Mouse (Mus musculus): ENCODE results near the gene BC048562.

The BC048562 gene

GRCm38 (mm10) chr9:108451170-108451493, 14.8 kb downstream of the BC048562 start:
- CTCF ChIA-PET: no interaction called here

GRCm38 (mm10) chr9:108451519-108452160, 15.4 kb downstream of the BC048562 start:
- CTCF ChIA-PET: no interaction called here

- CTCF ChIA-PET: interaction anchor here (0.6 kb wide), 1 partner anchor 49 kb away, joined by 6 read pairs; no protein-coding TSS in a partner anchor
These were observed 16.1 kb downstream of the BC048562 start for GRCm38 (mm10) chr9:108452291-108452906.

- CTCF ChIA-PET: no interaction called here
These were observed 16.6 kb downstream of the BC048562 start for GRCm38 (mm10) chr9:108452911-108453310.

- CTCF ChIA-PET: no interaction called here
These were observed 17.2 kb downstream of the BC048562 start for GRCm38 (mm10) chr9:108453458-108453857.

- CTCF ChIA-PET: interaction anchor here (0.6 kb wide), 1 partner anchor 63 kb away, joined by 4 read pairs; no protein-coding TSS in a partner anchor
These were observed 18.1 kb downstream of the BC048562 start for GRCm38 (mm10) chr9:108454429-108454828.

- CTCF ChIA-PET: no interaction called here
These were observed 19.7 kb downstream of the BC048562 start for GRCm38 (mm10) chr9:108455747-108456571.

GRCm38 (mm10) chr9:108456953-108457352, 20.7 kb downstream of the BC048562 start:
- CTCF ChIA-PET: no interaction called here

GRCm38 (mm10) chr9:108459939-108460318, 23.6 kb downstream of the BC048562 start:
- CTCF ChIA-PET: no interaction called here

- CTCF ChIA-PET: interaction anchor here (0.6 kb wide), 1 partner anchor 92 kb away, joined by 11 read pairs; no protein-coding TSS in a partner anchor
These were observed 24.3 kb downstream of the BC048562 start, which contains the start of gene Ccdc71 for GRCm38 (mm10) chr9:108460319-108461178. TSS of gene Ccdc71 (plus strand) at chr9:108460527.

- CTCF ChIA-PET: interaction anchor here (0.6 kb wide), 1 partner anchor 92 kb away, joined by 11 read pairs; no protein-coding TSS in a partner anchor
These were observed 24.9 kb downstream of the BC048562 start, which contains the start of gene Klhdc8b for GRCm38 (mm10) chr9:108461181-108461631. TSS of gene Klhdc8b (minus strand) at chr9:108461581.

GRCm38 (mm10) chr9:108461675-108462074, 25.4 kb downstream of the BC048562 start:
- CTCF ChIA-PET: interaction anchor here (0.6 kb wide), 1 partner anchor 93 kb away, joined by 11 read pairs; no protein-coding TSS in a partner anchor

GRCm38 (mm10) chr9:108462192-108462591, 25.9 kb downstream of the BC048562 start:
- CTCF ChIA-PET: no interaction called here

GRCm38 (mm10) chr9:108463713-108464112, 27.4 kb downstream of the BC048562 start:
- CTCF ChIA-PET: no interaction called here

- CTCF ChIA-PET: interaction anchor here (0.6 kb wide), 1 partner anchor 82 kb away, joined by 4 read pairs; no protein-coding TSS in a partner anchor
These were observed 29.9 kb downstream of the BC048562 start for GRCm38 (mm10) chr9:108466219-108466618.

GRCm38 (mm10) chr9:108469430-108469829, 33.1 kb downstream of the BC048562 start:
- CTCF ChIA-PET: no interaction called here

- CTCF ChIA-PET: no interaction called here
These were observed 33.6 kb downstream of the BC048562 start for GRCm38 (mm10) chr9:108469845-108470244.

GRCm38 (mm10) chr9:108474528-108474927, 38.2 kb downstream of the BC048562 start:
- CTCF ChIA-PET: no interaction called here

GRCm38 (mm10) chr9:108478638-108479156, 42.4 kb downstream of the BC048562 start:
- CTCF ChIA-PET: no interaction called here

GRCm38 (mm10) chr9:108479241-108479640, 43.0 kb downstream of the BC048562 start:
- CTCF ChIA-PET: no interaction called here

GRCm38 (mm10) chr9:108479721-108480351, 43.6 kb downstream of the BC048562 start, which contains the start of gene Lamb2:
TSS of gene Lamb2 (plus strand) at chr9:108479736.
- CTCF ChIA-PET: no interaction called here
